Mouse (Mus musculus): ENCODE measurements around the gene Fam78a. TPM values are rescaled to one million over a fixed set of nuclear protein-coding genes. Genes with fewer than 3 reads are reported as not detected.

The Fam78a gene
- polyA plus RNA-seq, 1 experiment from 2014 or later: 0.45 TPM

GRCm38 (mm10) chr2:32033436-32033835 is 51.2 kb downstream of the Fam78a start:
- Histone ChIP-seq H3K36me3 (ENCODE audit: control insufficient read depth, insufficient read depth, low read length) (peaks cover 47% of the 10 kb centered on the region), H3K27me3 (ENCODE audit: control insufficient read depth, insufficient read depth, low read depth, low read length) (no peaks in the 10 kb centered on the region), H3K4me1 (ENCODE audit: control insufficient read depth, insufficient read depth, low read length) (no peaks in the 10 kb centered on the region), H3K27ac (ENCODE audit: low read length) (no peak overlapping the region), H3K4me2 (ENCODE audit: low read length) (no peak overlapping the region), H3K9me3 (replicated peaks; ENCODE audit: control insufficient read depth, low read length, poor library complexity, severe bottlenecking) (no peaks in the 10 kb centered on the region), H3K9ac (ENCODE audit: low read depth, low read length) (no peak overlapping the region), H3K4me3 (ENCODE audit: low read depth, low read length) (no peak overlapping the region)
- no peak for ATAC-seq
- WGBS: 86% methylated on average over 6 of the region's 6 CpGs

GRCm38 (mm10) chr2:32029636-32030035 is 55.0 kb downstream of the Fam78a start:
- H3K36me3 ChIP-seq (ENCODE audit: control insufficient read depth, insufficient read depth, low read length): peaks cover 49% of the 10 kb centered on the region
- no peaks in the 10 kb centered on the region for H3K27me3 ChIP-seq (ENCODE audit: control insufficient read depth, insufficient read depth, low read depth, low read length)
- WGBS: 89% methylated on average over 3 of the region's 3 CpGs
- H3K4me1 ChIP-seq (ENCODE audit: control insufficient read depth, insufficient read depth, low read length): no peaks in the 10 kb centered on the region
- H3K4me3 ChIP-seq (ENCODE audit: low read depth, low read length): no peak overlapping the region
- H3K27ac ChIP-seq (ENCODE audit: low read length): no peak overlapping the region
- no peak overlapping the region for H3K9ac ChIP-seq (ENCODE audit: low read depth, low read length)
- ATAC-seq: no peak
- no peak overlapping the region for H3K4me2 ChIP-seq (ENCODE audit: low read length)
- no peaks in the 10 kb centered on the region for H3K9me3 ChIP-seq (replicated peaks; ENCODE audit: control insufficient read depth, low read length, poor library complexity, severe bottlenecking)

DNA sequence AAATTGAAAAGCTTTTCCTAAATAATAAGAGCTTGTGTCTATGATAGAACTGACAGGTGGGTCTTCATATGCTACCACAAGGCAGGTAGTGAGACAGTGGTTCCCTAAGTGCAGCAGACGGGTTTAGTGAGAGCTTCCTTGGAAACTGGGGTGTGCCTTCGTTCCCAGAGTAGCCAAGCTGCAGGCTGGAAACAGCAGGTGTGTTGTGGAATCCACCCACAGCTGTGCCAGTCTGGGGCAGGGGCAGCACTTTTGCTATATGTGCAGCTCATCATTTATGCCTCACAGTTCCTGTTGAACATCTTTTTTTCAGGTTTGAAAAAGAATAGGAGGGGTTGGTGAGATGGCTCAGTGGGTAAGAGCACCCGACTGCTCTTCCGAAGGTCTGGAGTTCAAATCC is 60.3 kb downstream of the Fam78a start:
- 90% methylated on average over 4 of the region's 4 CpGs for WGBS
- no peak overlapping the region for H3K9ac ChIP-seq (ENCODE audit: low read depth, low read length)
- no peak for ATAC-seq
- no peak overlapping the region for H3K4me2 ChIP-seq (ENCODE audit: low read length)
- H3K36me3 ChIP-seq (ENCODE audit: control insufficient read depth, insufficient read depth, low read length): peaks cover 47% of the 10 kb centered on the region
- H3K9me3 ChIP-seq (replicated peaks; ENCODE audit: control insufficient read depth, low read length, poor library complexity, severe bottlenecking): no peaks in the 10 kb centered on the region
- no peaks in the 10 kb centered on the region for H3K4me1 ChIP-seq (ENCODE audit: control insufficient read depth, insufficient read depth, low read length)
- H3K4me3 ChIP-seq (ENCODE audit: low read depth, low read length): no peak overlapping the region
- no peak overlapping the region for H3K27ac ChIP-seq (ENCODE audit: low read length)
- no peaks in the 10 kb centered on the region for H3K27me3 ChIP-seq (ENCODE audit: control insufficient read depth, insufficient read depth, low read depth, low read length)

DNA sequence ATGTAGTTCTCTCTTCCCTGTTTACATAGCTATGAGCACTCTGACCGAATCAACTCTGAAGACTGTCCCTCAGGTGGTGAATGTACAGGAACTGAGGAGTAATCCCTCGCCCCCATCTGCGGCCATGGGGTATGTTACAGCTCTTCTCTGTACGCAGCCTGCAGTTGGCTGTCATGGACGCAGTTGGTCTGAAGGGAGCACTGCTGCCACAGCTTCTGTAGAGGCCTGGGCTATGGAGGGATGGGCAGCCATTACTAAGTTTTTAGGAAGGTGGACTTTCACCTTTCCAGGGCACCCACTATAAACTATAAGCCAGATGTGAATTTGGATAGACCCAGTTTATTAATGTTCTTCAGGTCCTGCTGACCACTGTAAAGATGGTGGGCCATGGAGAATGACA is 64.4 kb downstream of the Fam78a start:
- H3K4me2 ChIP-seq (ENCODE audit: low read length): no peak overlapping the region
- 96% methylated on average over 5 of the region's 5 CpGs for WGBS
- H3K9ac ChIP-seq (ENCODE audit: low read depth, low read length): no peak overlapping the region
- ATAC-seq: no peak
- no peaks in the 10 kb centered on the region for H3K9me3 ChIP-seq (replicated peaks; ENCODE audit: control insufficient read depth, low read length, poor library complexity, severe bottlenecking)
- peaks cover 53% of the 10 kb centered on the region for H3K36me3 ChIP-seq (ENCODE audit: control insufficient read depth, insufficient read depth, low read length)
- no peaks in the 10 kb centered on the region for H3K4me1 ChIP-seq (ENCODE audit: control insufficient read depth, insufficient read depth, low read length)
- no peaks in the 10 kb centered on the region for H3K27me3 ChIP-seq (ENCODE audit: control insufficient read depth, insufficient read depth, low read depth, low read length)
- H3K4me3 ChIP-seq (ENCODE audit: low read depth, low read length): no peak overlapping the region
- no peak overlapping the region for H3K27ac ChIP-seq (ENCODE audit: low read length)

DNA sequence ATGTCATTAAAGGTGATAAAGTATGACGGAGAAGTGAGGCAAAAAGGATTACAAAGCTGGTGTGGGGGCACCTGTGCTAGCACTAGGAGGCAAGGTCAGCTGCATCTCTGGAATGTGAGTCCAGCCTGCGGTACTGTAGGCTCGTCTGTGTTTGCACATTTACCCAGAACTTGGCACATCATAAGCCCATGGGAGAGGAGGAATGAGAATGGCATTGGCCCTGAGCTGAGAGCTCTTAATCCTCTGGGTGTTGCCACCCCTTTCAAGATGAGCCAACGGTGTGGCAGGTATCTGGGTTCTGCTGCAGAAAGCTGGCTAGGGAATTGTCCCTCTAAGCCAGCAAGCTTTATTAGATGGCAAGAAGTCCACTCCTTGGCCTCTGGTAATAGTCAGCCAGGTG is 65.0 kb downstream of the Fam78a start:
- H3K9ac ChIP-seq (ENCODE audit: low read depth, low read length): no peak overlapping the region
- WGBS: 82% methylated on average over 4 of the region's 4 CpGs
- peaks cover 54% of the 10 kb centered on the region for H3K36me3 ChIP-seq (ENCODE audit: control insufficient read depth, insufficient read depth, low read length)
- no peaks in the 10 kb centered on the region for H3K27me3 ChIP-seq (ENCODE audit: control insufficient read depth, insufficient read depth, low read depth, low read length)
- H3K9me3 ChIP-seq (replicated peaks; ENCODE audit: control insufficient read depth, low read length, poor library complexity, severe bottlenecking): no peaks in the 10 kb centered on the region
- H3K4me3 ChIP-seq (ENCODE audit: low read depth, low read length): no peak overlapping the region
- H3K27ac ChIP-seq (ENCODE audit: low read length): no peak overlapping the region
- ATAC-seq: no peak
- no peaks in the 10 kb centered on the region for H3K4me1 ChIP-seq (ENCODE audit: control insufficient read depth, insufficient read depth, low read length)
- no peak overlapping the region for H3K4me2 ChIP-seq (ENCODE audit: low read length)

- no peak for ATAC-seq
- H3K4me2 ChIP-seq (ENCODE audit: low read length): no peak overlapping the region
Observed at GRCm38 (mm10) chr2:32008716-32009115, 75.9 kb downstream of the Fam78a start.

DNA sequence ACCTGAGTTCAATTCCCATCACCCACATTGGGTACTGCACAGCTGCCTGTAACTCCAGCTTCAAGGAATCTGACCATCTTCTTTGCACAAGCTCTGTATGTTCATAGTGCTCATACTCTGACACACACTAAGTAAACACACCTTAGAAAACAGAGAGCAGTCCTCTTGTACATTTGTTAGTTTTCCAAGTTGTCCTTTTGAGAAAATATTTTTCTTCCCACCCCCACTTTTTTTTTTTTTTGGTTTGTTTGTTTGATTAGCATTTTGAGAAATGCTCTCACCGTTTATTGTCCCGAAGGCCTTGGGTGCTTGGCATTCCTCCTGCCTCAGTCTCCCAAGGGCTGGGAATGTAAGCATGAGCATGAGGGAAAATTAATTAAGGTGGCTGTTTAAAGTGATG is 76.3 kb downstream of the Fam78a start:
- ATAC-seq: no peak
- Histone ChIP-seq H3K9me3 (replicated peaks; ENCODE audit: control insufficient read depth, low read length, poor library complexity, severe bottlenecking) (no peaks in the 10 kb centered on the region), H3K4me3 (ENCODE audit: low read depth, low read length) (no peak overlapping the region), H3K9ac (ENCODE audit: low read depth, low read length) (no peak overlapping the region), H3K36me3 (ENCODE audit: control insufficient read depth, insufficient read depth, low read length) (peaks cover 48% of the 10 kb centered on the region), H3K27ac (ENCODE audit: low read length) (no peak overlapping the region), H3K27me3 (ENCODE audit: control insufficient read depth, insufficient read depth, low read depth, low read length) (no peaks in the 10 kb centered on the region), H3K4me2 (ENCODE audit: low read length) (no peak overlapping the region), H3K4me1 (ENCODE audit: control insufficient read depth, insufficient read depth, low read length) (no peaks in the 10 kb centered on the region)
- WGBS: 83% methylated on average over 2 of the region's 2 CpGs

More at GRCm38 (mm10) chr2:32008716-32009115, 75.9 kb downstream of the Fam78a start:
- 91% methylated on average over 11 of the region's 11 CpGs for WGBS
- H3K27ac ChIP-seq (ENCODE audit: low read length): no peak overlapping the region
- H3K36me3 ChIP-seq (ENCODE audit: control insufficient read depth, insufficient read depth, low read length): peaks cover 48% of the 10 kb centered on the region
- no peaks in the 10 kb centered on the region for H3K4me1 ChIP-seq (ENCODE audit: control insufficient read depth, insufficient read depth, low read length)
- no peak overlapping the region for H3K4me3 ChIP-seq (ENCODE audit: low read depth, low read length)
- H3K9me3 ChIP-seq (replicated peaks; ENCODE audit: control insufficient read depth, low read length, poor library complexity, severe bottlenecking): no peaks in the 10 kb centered on the region
- no peaks in the 10 kb centered on the region for H3K27me3 ChIP-seq (ENCODE audit: control insufficient read depth, insufficient read depth, low read depth, low read length)
- H3K9ac ChIP-seq (ENCODE audit: low read depth, low read length): no peak overlapping the region

Small RNA genes within 50 kb of the gene (microRNA-seq; reads per million reads assigned to microRNA genes)
- 0.52 reads per million for gene Mir7674

Other genes starting within 250 kb of the Fam78a start
- gene Fibcd1, start 238.9 kb downstream of the Fam78a start, polyA plus RNA-seq (2015; fragmentation: Nextera tagmentation; extraction: Ambion mirVana): 16.4 and 20.9 TPM in 2 replicates
- 3.9 and 4.0 TPM in 2 replicates for gene Lamc3, start 197.6 kb downstream of the Fam78a start, polyA plus RNA-seq (2015; fragmentation: Nextera tagmentation; extraction: Ambion mirVana)
- 27.0 and 28.3 TPM in 2 replicates for gene Aif1l, start 134.7 kb downstream of the Fam78a start, polyA plus RNA-seq (2015; fragmentation: Nextera tagmentation; extraction: Ambion mirVana)
- gene Nup214, start 110.4 kb downstream of the Fam78a start, polyA plus RNA-seq (2015; fragmentation: Nextera tagmentation; extraction: Ambion mirVana): 63.9 and 68.0 TPM in 2 replicates
- 25.0 and 28.4 TPM in 2 replicates for gene Plpp7, start 10.7 kb upstream of the Fam78a start, polyA plus RNA-seq (2015; fragmentation: Nextera tagmentation; extraction: Ambion mirVana)
- gene Prrc2b, start 66.2 kb upstream of the Fam78a start, polyA plus RNA-seq (2015; fragmentation: Nextera tagmentation; extraction: Ambion mirVana): 69.8 and 77.9 TPM in 2 replicates
- gene Pomt1, start 151.7 kb upstream of the Fam78a start, polyA plus RNA-seq (2015; fragmentation: Nextera tagmentation; extraction: Ambion mirVana): 36.4 and 36.5 TPM in 2 replicates
- gene Uck1, start 175.3 kb upstream of the Fam78a start, polyA plus RNA-seq (2015; fragmentation: Nextera tagmentation; extraction: Ambion mirVana): 101 and 107 TPM in 2 replicates
- 31.8 and 35.7 TPM in 2 replicates for gene Golga2, start 202.5 kb upstream of the Fam78a start, polyA plus RNA-seq (2015; fragmentation: Nextera tagmentation; extraction: Ambion mirVana)
- 392 and 415 TPM in 2 replicates for gene Swi5, start 203.2 kb upstream of the Fam78a start, polyA plus RNA-seq (2015; fragmentation: Nextera tagmentation; extraction: Ambion mirVana)

Data from midbrain, embryonic 16.5 days (tissue).